Mouse (Mus musculus) embryonic facial prominence, embryonic 13.5 days (tissue): ENCODE results near the gene Lipa. TPM values are rescaled to one million over a fixed set of nuclear protein-coding genes. Genes with fewer than 3 reads are reported as not detected.

ENCODE experiments used
- ATAC-seq: fragments of 200-750 bp; cut with Nextera tagmentation; 2 replicates; pipeline ENCODE4 v1.8.0; 2017; ENCODE audit warnings: low read depth; ENCODE audit not compliant: insufficient number of reproducible peaks, insufficient read depth, low FRiP score, low TSS enrichment
- H3K27ac ChIP-seq: fragments of 300-500 bp; sonication (generic); 2 replicates; pipeline ENCODE4 v1.5.1; 2015; ENCODE audit warnings: moderate library complexity, mild to moderate bottlenecking, inconsistent platforms
- H3K27me3 ChIP-seq: fragments of 300-500 bp; sonication (generic); 2 replicates; pipeline ENCODE4 v1.6.1; 2015; ENCODE audit warnings: mild to moderate bottlenecking, inconsistent platforms
- H3K36me3 ChIP-seq: fragments of 300-500 bp; sonication (generic); 2 replicates; pipeline ENCODE4 v1.6.1; 2015; ENCODE audit warnings: mild to moderate bottlenecking, inconsistent platforms
- H3K4me1 ChIP-seq: fragments of 300-500 bp; sonication (generic); 2 replicates; pipeline ENCODE4 v1.6.1; 2015; ENCODE audit warnings: inconsistent platforms
- H3K4me2 ChIP-seq: fragments of 300-500 bp; sonication (generic); 2 replicates; pipeline ENCODE4 v1.6.1; 2015; ENCODE audit warnings: moderate library complexity, mild to moderate bottlenecking, inconsistent platforms
- H3K4me3 ChIP-seq: fragments of 300-500 bp; sonication (generic); 2 replicates; pipeline ENCODE4 v1.5.1; 2015; ENCODE audit warnings: mild to moderate bottlenecking, inconsistent platforms
- H3K9ac ChIP-seq: fragments of 300-500 bp; sonication (generic); 2 replicates; pipeline ENCODE4 v1.6.1; 2015; ENCODE audit warnings: mild to moderate bottlenecking, inconsistent platforms
- H3K9me3 ChIP-seq: fragments of 300-500 bp; sonication (generic); 2 replicates; pipeline ENCODE4 v1.6.1; 2016; ENCODE audit warnings: inconsistent platforms
- WGBS: fragments of 180-500 bp; shearing (Covaris S2); methylation state at CpG from one replicate; pipeline ENCODE4 v1.1.7; 2015; ENCODE audit warnings: mixed read lengths; 5-methylcytosine and 5-hydroxymethylcytosine counted together
- polyA plus RNA-seq: library from polyadenylated mRNA; unstranded; fragments of >200 nt; fragmentation: Nextera tagmentation; extraction: Ambion mirVana; gene quantifications from 2 replicates; pipeline ENCODE4 v1.2.1, GENCODE M21; 2015

Lipa gene
- polyA plus RNA-seq, 1 experiment from 2014 or later = 34.1 TPM

GRCm38 (mm10) chr19:34496353-34496752 lies 30.9 kb downstream of the Lipa start:
- Histone ChIP-seq H3K4me1 (no peaks in the 10 kb centered on the region), H3K9ac (no peak overlapping the region), H3K27me3 (no peaks in the 10 kb centered on the region), H3K27ac (no peak overlapping the region), H3K4me2 (no peak overlapping the region), H3K4me3 (no peak overlapping the region), H3K36me3 (peaks cover 16% of the 10 kb centered on the region), H3K9me3 (no peaks in the 10 kb centered on the region)
- 71% methylated on average over 1 of the region's 1 CpGs for WGBS
- no peak for ATAC-seq

GRCm38 (mm10) chr19:34493859-34494258 lies 33.4 kb downstream of the Lipa start:
- Histone ChIP-seq H3K27me3 (no peaks in the 10 kb centered on the region), H3K9ac (no peak overlapping the region), H3K9me3 (no peaks in the 10 kb centered on the region), H3K4me2 (no peak overlapping the region), H3K4me3 (no peak overlapping the region), H3K36me3 (peaks cover 10% of the 10 kb centered on the region), H3K4me1 (no peaks in the 10 kb centered on the region), H3K27ac (no peak overlapping the region)
- no peak for ATAC-seq
- WGBS = 54% methylated on average over 4 of the region's 4 CpGs

- H3K9me3 ChIP-seq = no peaks in the 10 kb centered on the region
- H3K27me3 ChIP-seq = peaks cover 3% of the 10 kb centered on the region; the same call in 1 of the 2 replicates
- H3K4me2 ChIP-seq = no peak overlapping the region
- no peak overlapping the region for H3K27ac ChIP-seq
- WGBS = 12% methylated on average over 4 of the region's 4 CpGs
- no peaks in the 10 kb centered on the region for H3K36me3 ChIP-seq
- no peak overlapping the region for H3K4me3 ChIP-seq
- H3K9ac ChIP-seq = no peak overlapping the region
- ATAC-seq = no peak
- H3K4me1 ChIP-seq = peaks cover 7% of the 10 kb centered on the region; the same call in 1 of the 2 replicates
These were observed 43.7 kb downstream of the Lipa start for GRCm38 (mm10) chr19:34483547-34483946.

- H3K4me3 ChIP-seq = peak within 1 kb of the TSS; percentile 57
- under 1% methylated on average over 35 of the region's 35 CpGs for WGBS
- H3K36me3 ChIP-seq = no peaks in the 10 kb centered on the region
- no peak within 1 kb of the TSS for H3K27ac ChIP-seq
- no peaks in the 10 kb centered on the region for H3K9me3 ChIP-seq
- peak; percentile 75; the same call in 1 of the 2 replicates for ATAC-seq
- peak within 1 kb of the TSS; percentile 65 for H3K9ac ChIP-seq
- peaks cover 46% of the 10 kb centered on the region for H3K27me3 ChIP-seq
- H3K4me1 ChIP-seq = peaks cover 22% of the 10 kb centered on the region
- H3K4me2 ChIP-seq = peak within 1 kb of the TSS; percentile 95
These were observed 52.0 kb downstream of the Lipa start, which contains the start of gene Ch25h for GRCm38 (mm10) chr19:34474991-34475971. Ch25h (minus strand) TSS chr19:34475164.

GRCm38 (mm10) chr19:34474228-34474990 lies 52.9 kb downstream of the Lipa start:
- H3K4me1 ChIP-seq = peaks cover 22% of the 10 kb centered on the region
- peaks cover 46% of the 10 kb centered on the region for H3K27me3 ChIP-seq
- ATAC-seq = no peak
- WGBS = 5% methylated on average over 49 of the region's 49 CpGs
- peak overlapping the region; percentile 95 for H3K4me2 ChIP-seq
- peak overlapping the region; percentile 65 for H3K9ac ChIP-seq
- peak overlapping the region; percentile 57 for H3K4me3 ChIP-seq
- no peaks in the 10 kb centered on the region for H3K9me3 ChIP-seq
- no peak overlapping the region for H3K27ac ChIP-seq
- no peaks in the 10 kb centered on the region for H3K36me3 ChIP-seq

- ATAC-seq = no peak
- 75% methylated on average over 2 of the region's 2 CpGs for WGBS
- Histone ChIP-seq H3K9me3 (no peaks in the 10 kb centered on the region), H3K4me1 (peaks cover 16% of the 10 kb centered on the region), H3K4me2 (no peak overlapping the region), H3K27me3 (peaks cover 35% of the 10 kb centered on the region), H3K4me3 (no peak overlapping the region), H3K36me3 (no peaks in the 10 kb centered on the region), H3K9ac (no peak overlapping the region), H3K27ac (no peak overlapping the region)
These were observed 55.6 kb downstream of the Lipa start for GRCm38 (mm10) chr19:34471703-34472102.

- Histone ChIP-seq H3K36me3 (no peaks in the 10 kb centered on the region), H3K4me1 (no peaks in the 10 kb centered on the region), H3K4me2 (no peak overlapping the region), H3K27me3 (peaks cover 10% of the 10 kb centered on the region), H3K9ac (no peak overlapping the region), H3K9me3 (no peaks in the 10 kb centered on the region), H3K27ac (no peak overlapping the region), H3K4me3 (no peak overlapping the region)
- no peak for ATAC-seq
- WGBS = 61% methylated on average over 3 of the region's 3 CpGs
These were observed 58.5 kb downstream of the Lipa start for GRCm38 (mm10) chr19:34468794-34469193.

GRCm38 (mm10) chr19:34468216-34468615 lies 59.1 kb downstream of the Lipa start:
- Histone ChIP-seq H3K4me1 (no peaks in the 10 kb centered on the region), H3K27me3 (peaks cover 10% of the 10 kb centered on the region), H3K4me2 (no peak overlapping the region), H3K9me3 (no peaks in the 10 kb centered on the region), H3K36me3 (no peaks in the 10 kb centered on the region), H3K9ac (no peak overlapping the region), H3K4me3 (no peak overlapping the region), H3K27ac (no peak overlapping the region)
- 36% methylated on average over 6 of the region's 6 CpGs for WGBS
- ATAC-seq = no peak

GRCm38 (mm10) chr19:34464453-34464852 lies 62.8 kb downstream of the Lipa start:
- Histone ChIP-seq H3K27me3 (no peaks in the 10 kb centered on the region), H3K27ac (no peak overlapping the region), H3K4me1 (peaks cover 7% of the 10 kb centered on the region), H3K4me3 (no peak overlapping the region), H3K4me2 (no peak overlapping the region), H3K9ac (no peak overlapping the region), H3K9me3 (no peaks in the 10 kb centered on the region), H3K36me3 (no peaks in the 10 kb centered on the region)
- WGBS = 67% methylated on average over 3 of the region's 3 CpGs
- no peak for ATAC-seq

GRCm38 (mm10) chr19:34461451-34462019 lies 65.7 kb downstream of the Lipa start:
- ATAC-seq = no peak
- WGBS = 90% methylated on average over 1 of the region's 1 CpGs
- H3K36me3 ChIP-seq = no peaks in the 10 kb centered on the region
- H3K9ac ChIP-seq = no peak overlapping the region
- no peak overlapping the region for H3K4me2 ChIP-seq
- H3K4me3 ChIP-seq = no peak overlapping the region
- peaks cover 7% of the 10 kb centered on the region for H3K4me1 ChIP-seq
- H3K27me3 ChIP-seq = no peaks in the 10 kb centered on the region
- no peak overlapping the region for H3K27ac ChIP-seq
- H3K9me3 ChIP-seq = no peaks in the 10 kb centered on the region

GRCm38 (mm10) chr19:34450784-34451370 lies 76.4 kb downstream of the Lipa start:
- 67% methylated on average over 1 of the region's 1 CpGs for WGBS
- Histone ChIP-seq H3K36me3 (no peaks in the 10 kb centered on the region), H3K4me3 (no peak overlapping the region), H3K27ac (no peak overlapping the region; the same call in 1 of the 2 replicates), H3K9ac (no peak overlapping the region), H3K9me3 (no peaks in the 10 kb centered on the region), H3K4me2 (no peak overlapping the region), H3K4me1 (peaks cover 3% of the 10 kb centered on the region; the same call in 1 of the 2 replicates), H3K27me3 (no peaks in the 10 kb centered on the region)
- no peak for ATAC-seq
